Mouse (Mus musculus) heart, embryonic 13.5 days (tissue): ENCODE data around the gene Hpse. TPM values are rescaled to one million over a fixed set of nuclear protein-coding genes. Genes with fewer than 3 reads are reported as not detected.

Source experiments
- ATAC-seq: fragments of 200-750 bp; cut with Nextera tagmentation; 2 replicates; pipeline ENCODE4 v1.8.0; 2017; ENCODE audit warnings: moderate TSS enrichment; ENCODE audit not compliant: insufficient number of reproducible peaks, low FRiP score, low TSS enrichment; ENCODE audit errors: extremely low read depth
- H3K27ac ChIP-seq: fragments of 300-500 bp; sonication (generic); replicated peaks from 2 replicates; pipeline ENCODE4 v1.5.1; 2015; ENCODE audit warnings: moderate library complexity, mild to moderate bottlenecking, inconsistent platforms
- H3K27me3 ChIP-seq: fragments of 300-500 bp; sonication (generic); replicated peaks from 2 replicates; pipeline ENCODE4 v1.6.1; 2015; ENCODE audit warnings: mild to moderate bottlenecking, inconsistent platforms
- H3K36me3 ChIP-seq: fragments of 300-500 bp; sonication (generic); 2 replicates; pipeline ENCODE4 v1.6.1; 2015; ENCODE audit warnings: mild to moderate bottlenecking, inconsistent platforms
- H3K4me1 ChIP-seq: fragments of 300-500 bp; sonication (generic); 2 replicates; pipeline ENCODE4 v1.6.1; 2015; ENCODE audit warnings: inconsistent platforms
- H3K4me2 ChIP-seq: fragments of 300-500 bp; sonication (generic); 2 replicates; pipeline ENCODE4 v1.6.1; 2015; ENCODE audit warnings: inconsistent platforms, mild to moderate bottlenecking, moderate library complexity
- H3K4me3 ChIP-seq: fragments of 300-500 bp; sonication (generic); 2 replicates; pipeline ENCODE4 v1.5.1; 2015; ENCODE audit warnings: moderate library complexity, mild to moderate bottlenecking, inconsistent platforms
- H3K9ac ChIP-seq: fragments of 300-500 bp; sonication (generic); 2 replicates; pipeline ENCODE4 v1.6.1; 2015; ENCODE audit warnings: inconsistent platforms, mild to moderate bottlenecking, moderate library complexity
- H3K9me3 ChIP-seq: fragments of 300-500 bp; sonication (generic); 2 replicates; pipeline ENCODE4 v1.6.1; 2016; ENCODE audit warnings: inconsistent platforms
- WGBS: fragments of 180-500 bp; shearing (Covaris S2); methylation state at CpG from one replicate; pipeline ENCODE4 v1.1.7; 2015; ENCODE audit warnings: mixed read lengths; 5-methylcytosine and 5-hydroxymethylcytosine counted together
- polyA plus RNA-seq: library from polyadenylated mRNA; unstranded; fragments of >200 nt; fragmentation: Nextera tagmentation; extraction: Ambion mirVana; gene quantifications from 2 replicates; pipeline ENCODE4 v1.2.1, GENCODE M21; 2015

Gene Hpse
- polyA plus RNA-seq, 1 experiment from 2014 or later, result 1.4 TPM

GRCm38 (mm10) chr5:100728757-100729156 is 9.2 kb upstream of the Hpse start:
- no peaks in the 10 kb centered on the region for H3K27me3 ChIP-seq
- peaks cover 3% of the 10 kb centered on the region for H3K9me3 ChIP-seq
- peaks cover 6% of the 10 kb centered on the region; the same call in 1 of the 2 replicates for H3K4me1 ChIP-seq
- no peak overlapping the region for H3K4me2 ChIP-seq
- no peak overlapping the region for H3K9ac ChIP-seq
- no peak for ATAC-seq
- H3K4me3 ChIP-seq, result no peak overlapping the region
- H3K36me3 ChIP-seq, result no peaks in the 10 kb centered on the region
- H3K27ac ChIP-seq, result no peak overlapping the region
- WGBS, result 76% methylated on average over 13 of the region's 13 CpGs

DNA sequence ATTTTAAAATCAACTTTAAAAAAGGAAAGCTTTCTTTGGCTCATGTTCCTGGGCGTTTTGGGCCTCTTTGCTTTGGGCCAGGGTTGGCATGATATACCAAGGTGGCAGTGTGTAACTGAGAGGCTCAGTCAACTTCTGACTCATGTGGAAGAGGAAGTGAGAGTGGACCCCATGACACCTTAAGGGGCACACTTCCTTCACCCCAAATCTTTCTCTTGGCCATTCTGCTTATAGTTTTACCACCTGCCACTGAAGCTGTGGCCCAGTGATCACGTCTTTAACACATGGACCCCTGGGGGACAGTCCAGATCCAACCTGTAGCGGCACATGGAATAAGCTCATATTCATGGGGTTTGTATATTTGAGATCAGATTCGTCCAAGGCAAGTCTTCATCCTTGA is 6.5 kb upstream of the Hpse start:
- 75% methylated on average over 4 of the region's 4 CpGs for WGBS
- Histone ChIP-seq H3K36me3 (no peaks in the 10 kb centered on the region), H3K27me3 (0 out of 2 replicates have a peak, but pooled peaks cover 8% of the 10 kb centered on the region), H3K4me3 (no peak overlapping the region), H3K27ac (no peak overlapping the region), H3K4me1 (no peaks in the 10 kb centered on the region), H3K9me3 (peaks cover 4% of the 10 kb centered on the region), H3K9ac (no peak overlapping the region), H3K4me2 (no peak overlapping the region)
- ATAC-seq, result no peak

DNA sequence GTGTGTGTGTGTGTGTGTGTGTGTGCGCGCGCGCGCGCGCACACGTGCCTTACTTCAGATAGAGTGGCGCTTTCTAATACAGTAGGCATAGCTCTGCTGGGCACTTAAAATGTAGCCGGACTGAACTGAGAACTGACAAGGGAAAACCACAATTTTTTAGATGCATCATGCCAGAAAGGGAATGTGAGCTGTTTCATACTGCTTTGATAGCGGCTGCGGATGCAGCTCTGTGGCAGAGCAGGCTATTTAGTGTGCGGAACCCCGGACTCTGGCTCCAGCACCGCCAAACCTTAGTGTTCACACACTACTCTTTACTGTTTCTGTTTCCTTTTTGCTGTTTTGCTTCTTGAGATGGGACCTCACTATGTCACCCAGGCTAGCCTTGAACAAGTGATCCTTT is 2.8 kb downstream of the Hpse start:
- H3K27me3 ChIP-seq, result peaks cover 32% of the 10 kb centered on the region
- H3K9me3 ChIP-seq, result no peaks in the 10 kb centered on the region
- 91% methylated on average over 15 of the region's 15 CpGs for WGBS
- H3K4me1 ChIP-seq, result peaks cover 8% of the 10 kb centered on the region; the same call in 1 of the 2 replicates
- H3K27ac ChIP-seq, result no peak overlapping the region
- no peaks in the 10 kb centered on the region for H3K36me3 ChIP-seq
- H3K4me3 ChIP-seq, result no peak overlapping the region
- H3K9ac ChIP-seq, result no peak overlapping the region
- ATAC-seq, result no peak
- no peak overlapping the region for H3K4me2 ChIP-seq

DNA sequence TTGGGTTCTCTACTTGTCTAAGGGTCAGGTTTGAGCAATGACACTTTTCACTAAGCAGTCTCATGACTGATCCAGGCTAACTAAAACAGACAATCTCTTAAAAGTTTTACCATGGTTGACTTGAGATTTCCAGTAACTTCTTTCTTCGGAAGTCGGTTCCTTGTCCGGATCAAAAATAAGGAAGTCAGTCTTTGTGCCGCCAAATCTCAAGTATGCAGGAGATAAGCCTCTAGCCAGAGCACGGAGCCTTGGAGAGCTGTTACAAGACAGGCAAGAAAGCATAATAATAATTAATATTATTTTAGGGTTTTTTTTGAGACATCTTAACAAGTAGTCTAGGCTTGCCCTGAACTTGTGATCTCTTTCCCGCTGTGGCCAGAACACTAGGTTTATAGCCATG is 8.3 kb downstream of the Hpse start:
- WGBS, result 38% methylated on average over 6 of the region's 6 CpGs
- Histone ChIP-seq H3K9ac (no peak overlapping the region), H3K27ac (no peak overlapping the region), H3K4me1 (peaks cover 18% of the 10 kb centered on the region), H3K36me3 (no peaks in the 10 kb centered on the region), H3K27me3 (no peaks in the 10 kb centered on the region), H3K4me3 (no peak overlapping the region), H3K4me2 (no peak overlapping the region), H3K9me3 (no peaks in the 10 kb centered on the region)
- ATAC-seq, result no peak

DNA sequence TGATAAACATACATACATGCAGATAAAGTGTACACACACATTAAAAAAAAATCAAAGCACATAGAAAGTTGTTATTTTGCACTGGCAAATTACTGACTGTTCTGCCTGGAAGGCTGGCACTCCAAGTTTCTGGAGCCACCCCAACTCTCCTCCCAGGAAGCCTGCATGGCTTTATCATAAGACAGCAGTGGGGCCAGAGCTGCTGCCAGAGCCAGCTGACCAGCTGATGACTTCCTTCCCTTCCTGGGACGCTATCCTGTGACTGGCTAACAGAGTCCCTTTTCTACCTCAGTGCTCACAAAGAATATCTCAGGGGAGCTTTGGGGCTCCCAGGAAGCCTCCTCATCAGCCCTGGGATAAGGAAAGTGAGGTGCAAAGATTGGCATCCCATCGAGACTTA is 9.5 kb downstream of the Hpse start:
- 30% methylated on average over 2 of the region's 2 CpGs for WGBS

DNA sequence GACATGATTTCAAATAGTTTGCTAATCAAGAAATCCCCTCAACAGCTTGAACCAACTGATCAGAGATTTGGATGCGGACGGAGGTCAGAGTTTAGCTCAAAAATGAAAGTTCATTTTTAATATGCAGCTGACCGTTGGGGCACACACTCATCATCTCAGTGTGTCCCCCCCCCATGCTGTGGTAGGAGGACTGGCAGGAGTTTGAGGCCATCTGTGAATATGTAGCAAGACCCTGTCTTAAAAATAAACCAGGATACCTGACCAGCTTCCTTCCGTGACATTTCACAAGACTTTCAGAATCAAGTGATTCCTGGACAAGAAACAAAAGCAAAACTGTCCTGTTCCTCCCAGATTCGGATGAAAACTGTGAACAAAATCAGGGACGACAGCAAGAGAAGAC is 10.5 kb downstream of the Hpse start:
- H3K27me3 ChIP-seq, result no peaks in the 10 kb centered on the region
- H3K36me3 ChIP-seq, result no peaks in the 10 kb centered on the region
- peaks cover 18% of the 10 kb centered on the region for H3K4me1 ChIP-seq
- ATAC-seq, result no peak
- no peaks in the 10 kb centered on the region for H3K9me3 ChIP-seq
- H3K27ac ChIP-seq, result no peak overlapping the region
- WGBS, result 80% methylated on average over 6 of the region's 6 CpGs
- H3K4me2 ChIP-seq, result no peak overlapping the region
- no peak overlapping the region for H3K9ac ChIP-seq
- H3K4me3 ChIP-seq, result no peak overlapping the region

More for the DNA sequence above, 9.5 kb downstream of the Hpse start:
- Histone ChIP-seq H3K4me3 (no peak overlapping the region), H3K27ac (no peak overlapping the region), H3K36me3 (no peaks in the 10 kb centered on the region), H3K4me1 (peaks cover 18% of the 10 kb centered on the region), H3K27me3 (no peaks in the 10 kb centered on the region), H3K9me3 (no peaks in the 10 kb centered on the region), H3K9ac (no peak overlapping the region), H3K4me2 (no peak overlapping the region)
- no peak for ATAC-seq

GRCm38 (mm10) chr5:100706675-100707074 is 12.8 kb downstream of the Hpse start:
- Histone ChIP-seq H3K4me3 (no peak overlapping the region), H3K4me1 (peaks cover 18% of the 10 kb centered on the region), H3K27ac (no peak overlapping the region), H3K9ac (no peak overlapping the region), H3K27me3 (no peaks in the 10 kb centered on the region), H3K4me2 (no peak overlapping the region), H3K9me3 (no peaks in the 10 kb centered on the region), H3K36me3 (no peaks in the 10 kb centered on the region)
- WGBS, result 63% methylated on average over 8 of the region's 8 CpGs
- no peak for ATAC-seq

DNA sequence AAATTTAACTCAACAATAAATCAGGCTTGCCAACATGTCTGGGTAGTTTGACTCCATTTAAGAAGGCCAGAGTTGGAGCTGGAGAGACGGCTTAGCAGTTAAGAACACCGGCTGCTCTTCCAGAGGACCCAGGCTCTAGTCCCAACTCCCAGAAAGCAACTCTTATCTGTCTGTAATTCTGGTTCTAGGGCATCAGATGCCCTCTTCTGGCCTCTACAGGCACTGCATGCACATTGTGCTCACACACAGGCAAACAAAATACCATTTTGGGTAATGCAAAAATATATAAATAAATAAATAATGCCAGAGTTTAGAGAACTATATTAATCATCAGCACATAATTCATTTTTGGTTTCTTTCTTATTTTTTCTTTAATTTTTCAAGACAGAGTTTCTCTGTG is 15.2 kb downstream of the Hpse start:
- H3K9me3 ChIP-seq, result no peaks in the 10 kb centered on the region
- H3K9ac ChIP-seq, result no peak overlapping the region
- ATAC-seq, result no peak
- 88% methylated on average over 2 of the region's 2 CpGs for WGBS
- H3K36me3 ChIP-seq, result no peaks in the 10 kb centered on the region
- no peak overlapping the region for H3K4me2 ChIP-seq
- H3K4me1 ChIP-seq, result no peaks in the 10 kb centered on the region
- no peak overlapping the region for H3K4me3 ChIP-seq
- no peak overlapping the region for H3K27ac ChIP-seq
- no peaks in the 10 kb centered on the region for H3K27me3 ChIP-seq

- Histone ChIP-seq H3K4me3 (no peak overlapping the region), H3K4me1 (no peaks in the 10 kb centered on the region), H3K27me3 (no peaks in the 10 kb centered on the region), H3K9ac (no peak overlapping the region), H3K36me3 (no peaks in the 10 kb centered on the region), H3K27ac (no peak overlapping the region), H3K9me3 (no peaks in the 10 kb centered on the region), H3K4me2 (no peak overlapping the region)
- WGBS, result 83% methylated on average over 3 of the region's 3 CpGs
- no peak for ATAC-seq
These were observed 17.2 kb downstream of the Hpse start for GRCm38 (mm10) chr5:100702325-100702724.

GRCm38 (mm10) chr5:100700861-100701620 is 18.5 kb downstream of the Hpse start:
- H3K36me3 ChIP-seq, result no peaks in the 10 kb centered on the region
- H3K27me3 ChIP-seq, result no peaks in the 10 kb centered on the region
- H3K4me1 ChIP-seq, result no peaks in the 10 kb centered on the region
- no peak overlapping the region for H3K9ac ChIP-seq
- no peaks in the 10 kb centered on the region for H3K9me3 ChIP-seq
- no peak for ATAC-seq
- no peak overlapping the region for H3K4me2 ChIP-seq
- 77% methylated on average over 13 of the region's 13 CpGs for WGBS
- no peak overlapping the region for H3K27ac ChIP-seq
- H3K4me3 ChIP-seq, result no peak overlapping the region

GRCm38 (mm10) chr5:100697886-100698285 is 21.6 kb downstream of the Hpse start:
- H3K4me3 ChIP-seq, result no peak overlapping the region
- H3K9me3 ChIP-seq, result no peaks in the 10 kb centered on the region
- no peak overlapping the region for H3K4me2 ChIP-seq
- no peaks in the 10 kb centered on the region for H3K4me1 ChIP-seq
- no peaks in the 10 kb centered on the region for H3K36me3 ChIP-seq
- no peak overlapping the region for H3K27ac ChIP-seq
- 6% methylated on average over 2 of the region's 2 CpGs for WGBS
- no peak overlapping the region for H3K9ac ChIP-seq
- no peaks in the 10 kb centered on the region for H3K27me3 ChIP-seq
- no peak for ATAC-seq

GRCm38 (mm10) chr5:100697398-100697797 is 22.1 kb downstream of the Hpse start:
- Histone ChIP-seq H3K36me3 (no peaks in the 10 kb centered on the region), H3K4me3 (no peak overlapping the region), H3K27me3 (no peaks in the 10 kb centered on the region), H3K27ac (no peak overlapping the region), H3K4me1 (no peaks in the 10 kb centered on the region), H3K4me2 (no peak overlapping the region), H3K9ac (no peak overlapping the region), H3K9me3 (no peaks in the 10 kb centered on the region)
- ATAC-seq, result no peak
- 61% methylated on average over 2 of the region's 2 CpGs for WGBS
